Comparison of ENCODE assay signal across 9 mouse cellular contexts in the genomic region with DNA sequence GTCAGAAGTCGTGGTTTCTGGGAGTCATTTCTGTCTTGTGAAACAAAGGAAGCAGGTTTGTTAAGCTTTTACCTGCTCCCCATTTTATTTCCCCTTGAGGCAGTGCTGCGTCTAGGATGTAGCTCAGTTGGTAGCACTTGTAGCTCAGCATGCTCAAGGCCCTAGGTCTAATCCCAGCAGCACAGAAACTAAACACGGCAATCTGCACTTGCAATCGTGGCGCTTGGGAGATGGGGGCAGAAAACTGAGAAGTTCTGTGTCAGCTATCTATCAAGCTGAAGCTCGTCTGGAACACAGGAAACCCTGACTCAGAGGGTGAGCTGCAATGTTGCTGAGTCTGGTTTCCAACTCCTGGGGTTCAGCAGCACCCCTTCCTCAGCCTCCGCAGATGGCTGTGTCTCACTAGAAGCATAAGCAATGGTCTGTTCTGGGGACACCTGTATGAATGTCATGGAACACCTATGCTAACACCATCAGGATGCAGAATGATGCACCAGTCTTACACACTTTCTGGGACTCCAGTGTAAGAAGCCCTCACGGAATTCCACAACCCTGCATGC. TPM values are rescaled to one million over a fixed set of nuclear protein-coding genes. Genes with fewer than 3 reads are reported as not detected.
A peak's percentile ranks its signal among the peaks of the same experiment; 100 is the strongest.
DNase-seq lines count a peak whose midpoint lies in the region; ATAC-seq and TF ChIP-seq lines count a peak whose summit lies in the region.
"Had no signal": no experiment of that assay in that cellular context is flagged by ENCODE, and none has a peak within 500 bp of the region (broad histone marks: within the 10 kb centered on the region; RNA-seq: fewer than 3 reads in every experiment).

No protein-coding gene starts in this region.

- no peaks in the 10 kb centered on the region for H3K27me3 ChIP-seq in heart, adult 2 months (ENCODE audit: control insufficient read depth, insufficient read depth, low read length)
- H3K27me3 ChIP-seq in embryonic facial prominence, embryonic 13.5 days, result no peaks in the 10 kb centered on the region
- H3K27me3 ChIP-seq in liver, embryonic 11.5 days (replicated peaks; ENCODE audit: control insufficient read depth, insufficient read depth, low read length), result no peaks in the 10 kb centered on the region

- no peak overlapping the region for H3K9ac ChIP-seq in heart, adult 2 months (ENCODE audit: low read depth, low read length)
- H3K9ac ChIP-seq in embryonic facial prominence, embryonic 13.5 days, result 0 out of 2 replicates have a peak overlapping the region, but pooled peaks have one; percentile 73
- H3K9ac ChIP-seq in liver, embryonic 11.5 days (ENCODE audit: low read depth, low read length), result no peak overlapping the region

- TF ChIP-seq CTCF in heart, adult 2 months (IDR thresholded peaks at IDR 0.05), result no peak

- ATAC-seq in embryonic facial prominence, embryonic 13.5 days (ENCODE audit: insufficient number of reproducible peaks, insufficient read depth, low FRiP score, low TSS enrichment, low read depth), result no peak
- no peak for ATAC-seq in liver, embryonic 11.5 days (replicated peaks; ENCODE audit: low FRiP score)
- no peak for ATAC-seq in inflammation-experienced regulatory T-cells, adult 6 months

- no peaks in the 10 kb centered on the region for H3K9me3 ChIP-seq in embryonic facial prominence, embryonic 13.5 days
- no peaks in the 10 kb centered on the region for H3K9me3 ChIP-seq in liver, embryonic 11.5 days (ENCODE audit: control insufficient read depth, low read length)

- DNase-seq in heart, adult 2 months, result peak in 1 of 2 experiments; percentile 33
- DNase-seq in heart, postnatal 14 days, result no peak
- peak; percentile 80 for DNase-seq in 416B (ENCODE audit: low read depth)
- DNase-seq in liver, embryonic 11.5 days (ENCODE audit: low spot score), result no peak
- no peak for DNase-seq in retina, embryonic 14.5 days (ENCODE audit: low spot score)
- no peak for DNase-seq in frontal cortex, postnatal 14 days (ENCODE audit: low spot score in 2 of 2)

- intact Hi-C loops in heart, adult 2 months (cut with DNase I), result no loop called here
- intact Hi-C loops in heart, postnatal 14 days (cut with DNase I), result no loop called here

- H3K36me3 ChIP-seq in heart, adult 2 months (ENCODE audit: control insufficient read depth, insufficient read depth, low read length), result no peaks in the 10 kb centered on the region
- peaks cover 9% of the 10 kb centered on the region; the same call in 1 of the 2 replicates for H3K36me3 ChIP-seq in embryonic facial prominence, embryonic 13.5 days
- H3K36me3 ChIP-seq in liver, embryonic 11.5 days (ENCODE audit: control insufficient read depth, insufficient read depth, low read length), result no peaks in the 10 kb centered on the region

- TF ChIP-seq POLR2A in heart, adult 2 months (IDR thresholded peaks at IDR 0.05; ENCODE audit: insufficient read depth, low read depth, low read length), result no peak

- WGBS in heart, adult 2 months, result 60% methylated on average over 8 of the region's 8 CpGs
- WGBS in embryonic facial prominence, embryonic 13.5 days, result 61% methylated on average over 8 of the region's 8 CpGs
- WGBS in liver, embryonic 11.5 days, result 46% methylated on average over 8 of the region's 8 CpGs

- H3K4me2 ChIP-seq in embryonic facial prominence, embryonic 13.5 days, result peak overlapping the region; percentile 96
- peak overlapping the region; percentile 97 for H3K4me2 ChIP-seq in liver, embryonic 11.5 days

- H3K79me2 ChIP-seq in heart, adult 2 months (replicated peaks; ENCODE audit: control insufficient read depth, insufficient read depth, low read length), result no peaks in the 10 kb centered on the region

- no peak overlapping the region; the same call in none of the 2 replicates for H3K27ac ChIP-seq in heart, adult 2 months
- no peak overlapping the region for H3K27ac ChIP-seq in embryonic facial prominence, embryonic 13.5 days
- H3K27ac ChIP-seq in liver, embryonic 11.5 days (ENCODE audit: low read depth, low read length), result no peak overlapping the region

- H3K4me1 ChIP-seq in heart, adult 2 months (ENCODE audit: control insufficient read depth, insufficient read depth, low read length), result peaks cover 11% of the 10 kb centered on the region
- peaks cover 31% of the 10 kb centered on the region for H3K4me1 ChIP-seq in embryonic facial prominence, embryonic 13.5 days
- peaks cover 10% of the 10 kb centered on the region for H3K4me1 ChIP-seq in liver, embryonic 11.5 days (replicated peaks; ENCODE audit: control insufficient read depth, insufficient read depth, low read length)

- no peak overlapping the region for H3K4me3 ChIP-seq in heart, adult 2 months
- H3K4me3 ChIP-seq in embryonic facial prominence, embryonic 13.5 days, result peak overlapping the region; percentile 75; the same call in 1 of the 2 replicates
- H3K4me3 ChIP-seq in liver, embryonic 11.5 days (ENCODE audit: low read depth, low read length), result no peak overlapping the region

- TF ChIP-seq EP300 in heart, adult 2 months (IDR thresholded peaks at IDR 0.05; ENCODE audit: insufficient read depth, low read depth, low read length), result 0 out of 2 replicates have a peak, but pooled peaks have one; percentile 13

RNA-seq across cellular contexts. Expression of a gene that starts 1.1 kb away (rescaled TPM):
- total RNA-seq in heart, adult 2 months (2021), result 10 to 100 TPM; 83.4 to 86.9 TPM
- 118 and 119 TPM in 2 replicates for polyA plus RNA-seq in heart, adult 2 months (2012; rRNA removed)
- 100 to 1,000 TPM; 130 to 136 TPM for total RNA-seq in heart, postnatal 14 days (2021)
- polyA plus RNA-seq in embryonic facial prominence, embryonic 13.5 days (2015; fragmentation: Nextera tagmentation; extraction: Ambion mirVana), result 124 and 126 TPM in 2 replicates
- 68.1 and 69.5 TPM in 2 replicates for polyA plus RNA-seq in liver, embryonic 11.5 days (2014; fragmentation: Nextera tagmentation; extraction: Ambion mirVana)
- polyA plus RNA-seq in inflammation-experienced regulatory T-cells, adult 6 months (2017; shearing (Covaris generic)), result 10 to 100 TPM; 21.8 to 32.1 (median 26.1) TPM

RNA-seq across cellular contexts. Expression of a gene that starts 18.4 kb away (rescaled TPM):
- total RNA-seq in heart, adult 2 months (2021), result 1 to 10 TPM; 3.8 to 3.9 TPM
- 7.7 and 8.3 TPM in 2 replicates for polyA plus RNA-seq in heart, adult 2 months (2012; rRNA removed)
- total RNA-seq in heart, postnatal 14 days (2021), result 10 to 100 TPM; 10.5 to 11.4 TPM
- polyA plus RNA-seq in embryonic facial prominence, embryonic 13.5 days (2015; fragmentation: Nextera tagmentation; extraction: Ambion mirVana), result 8.1 and 8.2 TPM in 2 replicates
- polyA plus RNA-seq in liver, embryonic 11.5 days (2014; fragmentation: Nextera tagmentation; extraction: Ambion mirVana), result 1.8 and 2.0 TPM in 2 replicates
- not detected for polyA plus RNA-seq in inflammation-experienced regulatory T-cells, adult 6 months (2017; shearing (Covaris generic))

RNA-seq across cellular contexts. Expression of a gene that starts 21.3 kb away (rescaled TPM):
- total RNA-seq in heart, adult 2 months (2021), result 100 to 1,000 TPM; 196 to 213 TPM
- 307 and 331 TPM in 2 replicates for polyA plus RNA-seq in heart, adult 2 months (2012; rRNA removed)
- total RNA-seq in heart, postnatal 14 days (2021), result 100 to 1,000 TPM; 163 to 176 TPM
- 191 and 195 TPM in 2 replicates for polyA plus RNA-seq in embryonic facial prominence, embryonic 13.5 days (2015; fragmentation: Nextera tagmentation; extraction: Ambion mirVana)
- polyA plus RNA-seq in liver, embryonic 11.5 days (2014; fragmentation: Nextera tagmentation; extraction: Ambion mirVana), result 282 and 283 TPM in 2 replicates
- 10 to 100 TPM; 40.1 to 61.9 (median 53.3) TPM for polyA plus RNA-seq in inflammation-experienced regulatory T-cells, adult 6 months (2017; shearing (Covaris generic))

RNA-seq across cellular contexts. Expression of a gene that starts 35.9 kb away (rescaled TPM):
- total RNA-seq in heart, adult 2 months (2021), result under 1 TPM in 1 of 2 experiments, not detected in 1; 0.66 TPM
- 0.23 and 0.32 TPM in 2 replicates for polyA plus RNA-seq in heart, adult 2 months (2012; rRNA removed)
- under 1 TPM in 1 of 2 experiments, not detected in 1; 0.29 TPM for total RNA-seq in heart, postnatal 14 days (2021)
- polyA plus RNA-seq in embryonic facial prominence, embryonic 13.5 days (2015; fragmentation: Nextera tagmentation; extraction: Ambion mirVana), result 3.6 and 5.2 TPM in 2 replicates
- 1.8 and 2.6 TPM in 2 replicates for polyA plus RNA-seq in liver, embryonic 11.5 days (2014; fragmentation: Nextera tagmentation; extraction: Ambion mirVana)
- 1 to 10 TPM; 1.8 to 3.2 (median 2.0) TPM for polyA plus RNA-seq in inflammation-experienced regulatory T-cells, adult 6 months (2017; shearing (Covaris generic))
- total RNA-seq: gastrocnemius, adult 18-20 months had no signal

RNA-seq across cellular contexts. Expression of a gene that starts 40.9 kb away (rescaled TPM):
- total RNA-seq in heart, adult 2 months (2021), result 10 to 100 TPM in 1 of 2 experiments, 1 to 10 TPM in 1; 3.1 to 14.5 TPM
- polyA plus RNA-seq in heart, adult 2 months (2012; rRNA removed), result 3.5 and 6.9 TPM in 2 replicates
- total RNA-seq in heart, postnatal 14 days (2021), result 1 to 10 TPM; 3.1 to 3.3 TPM
- 6.2 and 6.7 TPM in 2 replicates for polyA plus RNA-seq in embryonic facial prominence, embryonic 13.5 days (2015; fragmentation: Nextera tagmentation; extraction: Ambion mirVana)
- polyA plus RNA-seq in liver, embryonic 11.5 days (2014; fragmentation: Nextera tagmentation; extraction: Ambion mirVana), result 76.2 and 80.3 TPM in 2 replicates
- polyA plus RNA-seq in inflammation-experienced regulatory T-cells, adult 6 months (2017; shearing (Covaris generic)), result 1 to 10 TPM in 1 of 3 experiments, under 1 TPM in 2; 0.45 to 2.0 (median 0.94) TPM
